10 mouse cellular contexts compared by ENCODE assay signal in the genomic region with DNA sequence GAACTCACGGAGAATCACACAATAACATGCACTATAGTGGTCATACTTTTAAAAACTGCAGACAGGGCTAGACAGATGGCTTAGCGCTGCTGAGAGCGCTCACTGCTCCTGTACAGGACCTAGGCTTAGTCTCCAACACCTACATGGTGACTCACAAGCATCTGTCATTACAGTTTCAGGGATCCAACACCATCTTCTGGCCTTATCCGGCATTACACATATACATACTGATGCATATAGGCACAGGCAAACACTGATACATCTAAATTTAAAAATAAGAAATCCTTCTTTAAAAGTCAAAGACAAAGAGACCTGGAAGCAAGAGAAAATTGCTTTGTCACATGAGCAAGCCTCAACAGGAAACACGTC. TPM values are rescaled to one million over a fixed set of nuclear protein-coding genes. Genes with fewer than 3 reads are reported as not detected.
A peak's percentile ranks its signal among the peaks of the same experiment; 100 is the strongest.
DNase-seq lines count a peak whose midpoint lies in the region; ATAC-seq and TF ChIP-seq lines count a peak whose summit lies in the region.
"Had no signal": no experiment of that assay in that cellular context is flagged by ENCODE, and none has a peak within 500 bp of the region (broad histone marks: within the 10 kb centered on the region; RNA-seq: fewer than 3 reads in every experiment).

No protein-coding gene starts in this region.

- WGBS in forebrain, embryonic 13.5 days: 92% methylated on average over 5 of the region's 5 CpGs
- WGBS in forebrain, embryonic 12.5 days: 97% methylated on average over 5 of the region's 5 CpGs
- WGBS in lung, embryonic 15.5 days: 90% methylated on average over 5 of the region's 5 CpGs
- WGBS in lung, adult 2 months: 80% methylated on average over 5 of the region's 5 CpGs

- no peak overlapping the region for H3K4me3 ChIP-seq in forebrain, embryonic 13.5 days
- no peak overlapping the region for H3K4me3 ChIP-seq in forebrain, embryonic 12.5 days (replicated peaks)
- H3K4me3 ChIP-seq in lung, embryonic 15.5 days: no peak overlapping the region
- H3K4me3 ChIP-seq in lung, adult 2 months (replicated peaks; ENCODE audit: extremely low read depth, low read depth, low read length): no peak overlapping the region
- H3K4me3 ChIP-seq in cortical plate, adult 2 months (ENCODE audit: insufficient read depth, low read length): no peak overlapping the region
- H3K4me3 ChIP-seq: embryonic facial prominence, embryonic 13.5 days; heart, embryonic 10.5 days had no signal

- no peak for TF ChIP-seq POLR2A in lung, adult 2 months (IDR thresholded peaks at IDR 0.05; ENCODE audit: borderline replicate concordance, extremely low read depth, low read depth, low read length)
- no peak for TF ChIP-seq POLR2A in cortical plate, adult 2 months (IDR thresholded peaks at IDR 0.05; ENCODE audit: extremely low read depth, insufficient read depth, low read length)

- no peak for DNase-seq in lung, adult 2 months
- DNase-seq in right cerebral cortex, postnatal 25 days: no peak
- no peak for DNase-seq in kidney, adult 18-20 months

- no peak overlapping the region for H3K9ac ChIP-seq in forebrain, embryonic 13.5 days
- H3K9ac ChIP-seq in forebrain, embryonic 12.5 days: no peak overlapping the region
- no peak overlapping the region for H3K9ac ChIP-seq in lung, embryonic 15.5 days
- H3K9ac ChIP-seq: embryonic facial prominence, embryonic 13.5 days had no signal

- peaks cover 26% of the 10 kb centered on the region for H3K36me3 ChIP-seq in forebrain, embryonic 13.5 days (ENCODE audit: poor library complexity, severe bottlenecking)
- H3K36me3 ChIP-seq in forebrain, embryonic 12.5 days (replicated peaks): peaks cover 21% of the 10 kb centered on the region
- peaks cover 9% of the 10 kb centered on the region; the same call in 1 of the 2 replicates for H3K36me3 ChIP-seq in lung, embryonic 15.5 days

- TF ChIP-seq CTCF in lung, adult 2 months (IDR thresholded peaks at IDR 0.05; ENCODE audit: insufficient read depth, low read length): no peak
- TF ChIP-seq CTCF in cortical plate, adult 2 months (IDR thresholded peaks at IDR 0.05; ENCODE audit: extremely low read depth, insufficient read depth, low read length): peak; percentile 5; the same call in 1 of the 2 replicates

- H3K27ac ChIP-seq in forebrain, embryonic 13.5 days: 0 out of 2 replicates have a peak overlapping the region, but pooled peaks have one; percentile 27
- no peak overlapping the region for H3K27ac ChIP-seq in forebrain, embryonic 12.5 days
- peak overlapping the region; percentile 48; the same call in 1 of the 2 replicates for H3K27ac ChIP-seq in lung, embryonic 15.5 days
- no peak overlapping the region for H3K27ac ChIP-seq in cortical plate, adult 2 months (ENCODE audit: insufficient read depth, low read length)
- H3K27ac ChIP-seq: embryonic facial prominence, embryonic 13.5 days; heart, embryonic 10.5 days had no signal

- ATAC-seq in forebrain, embryonic 13.5 days: peak; percentile 52
- ATAC-seq in forebrain, embryonic 12.5 days (ENCODE audit: low FRiP score): no peak
- ATAC-seq in lung, embryonic 15.5 days (ENCODE audit: borderline replicate concordance, extremely low read depth, low FRiP score, low TSS enrichment): 0 out of 2 replicates have a peak, but pooled peaks have one; percentile 39
- ATAC-seq in megakaryocyte-erythroid progenitor cell, adult 5-6 weeks (replicated peaks; ENCODE audit: low FRiP score, low TSS enrichment, poor library complexity, severe bottlenecking): peak; percentile 66

- no peak overlapping the region for H3K4me2 ChIP-seq in forebrain, embryonic 13.5 days
- no peak overlapping the region for H3K4me2 ChIP-seq in forebrain, embryonic 12.5 days
- no peak overlapping the region for H3K4me2 ChIP-seq in lung, embryonic 15.5 days
- H3K4me2 ChIP-seq: embryonic facial prominence, embryonic 13.5 days had no signal

- H3K27me3 ChIP-seq in forebrain, embryonic 13.5 days: no peaks in the 10 kb centered on the region
- no peaks in the 10 kb centered on the region for H3K27me3 ChIP-seq in forebrain, embryonic 12.5 days
- no peaks in the 10 kb centered on the region for H3K27me3 ChIP-seq in lung, embryonic 15.5 days
- H3K27me3 ChIP-seq: embryonic facial prominence, embryonic 13.5 days had no signal

- H3K9me3 ChIP-seq in forebrain, embryonic 13.5 days (replicated peaks): peaks cover 3% of the 10 kb centered on the region; the same call in 1 of the 2 replicates
- H3K9me3 ChIP-seq in forebrain, embryonic 12.5 days: peaks cover 9% of the 10 kb centered on the region; the same call in 1 of the 2 replicates
- no peaks in the 10 kb centered on the region for H3K9me3 ChIP-seq in lung, embryonic 15.5 days
- H3K9me3 ChIP-seq: embryonic facial prominence, embryonic 13.5 days; heart, embryonic 10.5 days had no signal

- H3K4me1 ChIP-seq in forebrain, embryonic 13.5 days: 0 out of 2 replicates have a peak, but pooled peaks cover 4% of the 10 kb centered on the region
- no peaks in the 10 kb centered on the region for H3K4me1 ChIP-seq in forebrain, embryonic 12.5 days
- H3K4me1 ChIP-seq in lung, embryonic 15.5 days: 0 out of 2 replicates have a peak, but pooled peaks cover 3% of the 10 kb centered on the region
- H3K4me1 ChIP-seq in lung, adult 2 months (ENCODE audit: control insufficient read depth, insufficient read depth, low read length): peaks cover 3% of the 10 kb centered on the region
- H3K4me1 ChIP-seq in cortical plate, adult 2 months (ENCODE audit: control insufficient read depth, insufficient read depth, low read length): no peaks in the 10 kb centered on the region
- H3K4me1 ChIP-seq: embryonic facial prominence, embryonic 13.5 days had no signal

RNA-seq across cellular contexts. Expression of a gene that starts 13.1 kb away (rescaled TPM):
- polyA plus RNA-seq in forebrain, embryonic 13.5 days (2015; fragmentation: Nextera tagmentation; extraction: Ambion mirVana): 55.9 and 60.1 TPM in 2 replicates
- 43.2 and 43.8 TPM in 2 replicates for polyA plus RNA-seq in forebrain, embryonic 12.5 days (2016; fragmentation: Nextera tagmentation; extraction: Ambion mirVana)
- polyA plus RNA-seq in lung, embryonic 15.5 days (2015; fragmentation: Nextera tagmentation; extraction: Ambion mirVana): 69.9 and 73.4 TPM in 2 replicates
- 46.1 and 52.7 TPM in 2 replicates for polyA plus RNA-seq in lung, adult 2 months (2012; rRNA removed)
- 25.9 and 26.8 TPM in 2 replicates for polyA plus RNA-seq in cortical plate, adult 2 months (2012; rRNA removed)
- total RNA-seq in megakaryocyte-erythroid progenitor cell, adult 5-6 weeks (2014; fragmentation: Nextera tagmentation): 68.1 and 69.2 TPM in 2 replicates
- total RNA-seq in megakaryocyte-erythroid progenitor cell, adult 5-6 weeks (2017): 117 and 122 TPM in 2 replicates

Comparison
In these comparisons a context has a peak if more than half of its experiments do, and no peak if none do; other contexts are left out.
1. H3K27ac ChIP-seq: peak in forebrain, embryonic 13.5 days (single experiment) and lung, embryonic 15.5 days (single experiment); none in forebrain, embryonic 12.5 days (single experiment) and cortical plate, adult 2 months (single experiment).